Mouse (Mus musculus) hindbrain, embryonic 16.5 days (tissue): Measurements from ENCODE around the gene Plcxd3. TPM values are rescaled to one million over a fixed set of nuclear protein-coding genes. Genes with fewer than 3 reads are reported as not detected.

Source experiments
- ATAC-seq: fragments of 200-750 bp; cut with Nextera tagmentation; 2 replicates; pipeline ENCODE4 v1.8.0; 2017; ENCODE audit warnings: moderate TSS enrichment, moderate library complexity
- H3K27ac ChIP-seq: fragments of 300-500 bp; sonication (generic); 2 replicates; pipeline ENCODE4 v1.5.1; 2014; ENCODE audit warnings: low read depth, mild to moderate bottlenecking, control low read depth, low read length, moderate library complexity
- H3K27me3 ChIP-seq: fragments of 300-500 bp; sonication (generic); replicated peaks from 2 replicates; pipeline ENCODE4 v1.6.1; 2014; ENCODE audit warnings: low read length; ENCODE audit not compliant: control insufficient read depth, insufficient read depth
- H3K36me3 ChIP-seq: fragments of 300-500 bp; sonication (generic); 2 replicates; pipeline ENCODE4 v1.6.1; 2014; ENCODE audit warnings: mild to moderate bottlenecking, low read length, moderate library complexity, mixed read lengths; ENCODE audit not compliant: control insufficient read depth, insufficient read depth
- H3K4me1 ChIP-seq: fragments of 300-500 bp; sonication (generic); 2 replicates; pipeline ENCODE4 v1.6.1; 2014; ENCODE audit warnings: low read depth, low read length; ENCODE audit not compliant: control insufficient read depth, insufficient read depth
- H3K4me2 ChIP-seq: fragments of 300-500 bp; sonication (generic); 2 replicates; pipeline ENCODE4 v1.6.1; 2014; ENCODE audit warnings: mild to moderate bottlenecking, low read length, control low read depth, moderate library complexity
- H3K4me3 ChIP-seq: fragments of 300-500 bp; sonication (generic); 2 replicates; pipeline ENCODE4 v1.5.1; 2014; ENCODE audit warnings: mild to moderate bottlenecking, low read length, control low read depth, moderate library complexity
- H3K9ac ChIP-seq: fragments of 300-500 bp; sonication (generic); 2 replicates; pipeline ENCODE4 v1.6.1; 2014; ENCODE audit warnings: low read depth, mild to moderate bottlenecking, control low read depth, low read length, moderate library complexity
- H3K9me3 ChIP-seq: fragments of 300-500 bp; sonication (generic); 2 replicates; pipeline ENCODE4 v1.6.1; 2014; ENCODE audit warnings: mild to moderate bottlenecking, low read length, moderate library complexity; ENCODE audit not compliant: control insufficient read depth
- WGBS: fragments of 180-500 bp; shearing (Covaris S2); extraction: QIAGEN DNeasy Blood & Tissue Kit; methylation state at CpG from one replicate; pipeline ENCODE4 v1.1.7; 2014; 5-methylcytosine and 5-hydroxymethylcytosine counted together
- polyA plus RNA-seq: library from polyadenylated mRNA; unstranded; fragments of >200 nt; fragmentation: Nextera tagmentation; extraction: Ambion mirVana; gene quantifications from 2 replicates; pipeline ENCODE4 v1.2.1, GENCODE M21; 2015

Gene Plcxd3
- polyA plus RNA-seq = 86.5 and 99.7 TPM in 2 replicates

DNA sequence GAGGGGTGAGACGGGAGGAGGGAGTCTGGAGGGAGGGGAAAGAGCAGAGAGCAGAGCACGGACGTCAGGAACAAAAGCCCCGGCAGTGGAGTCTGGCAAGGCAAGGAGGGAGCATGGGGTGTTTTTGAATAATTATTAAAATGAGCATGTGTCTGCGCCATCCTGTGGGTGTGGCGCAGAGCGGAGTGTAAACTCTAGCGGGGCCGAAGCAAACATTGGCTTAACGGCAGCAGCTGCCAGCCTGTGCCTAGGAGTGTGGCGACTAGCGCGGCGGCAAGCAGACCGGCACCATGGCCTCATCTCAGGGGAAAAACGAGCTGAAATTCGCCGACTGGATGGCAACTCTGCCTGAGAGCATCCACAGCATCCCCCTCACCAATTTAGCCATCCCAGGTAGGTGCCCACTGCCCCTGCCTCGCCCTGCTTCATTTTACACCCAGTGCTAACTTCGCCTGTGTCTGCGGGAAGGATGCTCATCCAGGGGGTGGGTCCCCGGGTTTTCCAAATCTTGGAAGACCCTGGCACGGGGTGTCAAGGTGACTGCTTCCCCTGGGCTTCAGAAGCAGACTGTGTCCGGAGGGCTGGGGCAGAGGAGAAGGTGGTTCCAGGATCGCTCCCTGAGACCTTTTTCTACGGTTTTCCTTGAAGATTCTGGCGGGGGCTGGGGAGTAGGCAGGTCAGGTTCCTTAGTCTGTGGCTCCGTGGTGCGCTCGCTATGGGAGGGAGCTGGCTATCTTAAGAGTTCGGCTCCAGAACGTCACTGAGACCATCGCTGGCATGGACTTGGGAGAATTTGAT is at the start of gene Plcxd3:
Gene Plcxd3, plus strand, starts transcription at position 69 of the 798 bp plus-strand sequence.
- peak; percentile 91 for ATAC-seq
- peaks cover 6% of the 10 kb centered on the region for H3K4me1 ChIP-seq

DNA sequence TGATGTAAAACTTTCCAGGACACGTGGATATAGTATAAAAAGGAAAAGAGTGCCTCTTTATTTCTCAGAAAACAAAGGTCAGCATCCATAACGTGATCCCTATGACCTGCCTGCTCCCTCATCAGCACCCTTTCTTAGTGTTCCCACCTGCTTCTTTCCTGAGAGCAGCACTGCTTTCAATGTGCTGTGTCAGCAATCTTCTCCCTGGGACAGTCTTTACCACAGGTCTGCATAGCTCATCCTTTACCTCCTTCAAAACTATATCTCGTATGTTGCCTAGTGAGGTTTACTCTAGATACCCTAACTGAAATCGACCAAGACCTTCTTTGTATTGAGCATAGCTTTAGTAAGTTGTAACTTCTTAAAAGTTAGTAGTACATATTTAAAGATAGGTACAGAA is 43.4 kb upstream of the Plcxd3 start:
- no peaks in the 10 kb centered on the region for H3K4me1 ChIP-seq
- H3K9me3 ChIP-seq = no peaks in the 10 kb centered on the region
- no peaks in the 10 kb centered on the region for H3K36me3 ChIP-seq
- H3K27me3 ChIP-seq = no peaks in the 10 kb centered on the region
- H3K4me2 ChIP-seq = no peak overlapping the region
- H3K9ac ChIP-seq = no peak overlapping the region
- ATAC-seq = no peak
- H3K4me3 ChIP-seq = no peak overlapping the region
- H3K27ac ChIP-seq = no peak overlapping the region
- 72% methylated on average over 4 of the region's 4 CpGs for WGBS

More for the DNA sequence above, at the start of gene Plcxd3:
- Histone ChIP-seq H3K4me3 (peak within 1 kb of the TSS; percentile 60), H3K36me3 (no peaks in the 10 kb centered on the region), H3K4me2 (peak within 1 kb of the TSS; percentile 69), H3K27ac (peak within 1 kb of the TSS; percentile 74), H3K27me3 (no peaks in the 10 kb centered on the region), H3K9me3 (no peaks in the 10 kb centered on the region), H3K9ac (peak within 1 kb of the TSS; percentile 78)
- WGBS = 0% methylated on average over 33 of the region's 33 CpGs

DNA sequence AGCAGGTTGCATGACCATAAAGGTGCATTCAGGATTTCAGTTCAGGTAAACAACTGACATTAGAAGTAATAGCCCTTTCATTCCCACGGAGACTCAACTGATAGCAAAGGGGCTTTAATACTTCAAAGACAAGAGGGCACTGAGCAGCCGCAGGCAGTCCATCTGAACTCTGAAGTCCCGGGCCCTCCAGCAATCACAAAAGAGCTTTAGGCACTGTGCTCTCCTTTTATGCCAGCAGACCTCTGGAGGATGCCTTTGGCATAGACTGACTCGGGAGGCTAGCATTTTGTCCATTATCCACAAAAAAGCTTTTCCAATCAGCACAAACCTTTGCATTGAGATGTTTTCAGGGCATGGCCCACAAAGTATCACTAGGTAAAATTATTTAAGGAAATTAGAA is 33.7 kb upstream of the Plcxd3 start:
- Histone ChIP-seq H3K4me3 (no peak overlapping the region), H3K4me2 (no peak overlapping the region), H3K4me1 (no peaks in the 10 kb centered on the region), H3K36me3 (no peaks in the 10 kb centered on the region), H3K9me3 (no peaks in the 10 kb centered on the region), H3K27ac (no peak overlapping the region), H3K9ac (no peak overlapping the region), H3K27me3 (no peaks in the 10 kb centered on the region)
- WGBS = 20% methylated on average over 4 of the region's 4 CpGs
- ATAC-seq = no peak

DNA sequence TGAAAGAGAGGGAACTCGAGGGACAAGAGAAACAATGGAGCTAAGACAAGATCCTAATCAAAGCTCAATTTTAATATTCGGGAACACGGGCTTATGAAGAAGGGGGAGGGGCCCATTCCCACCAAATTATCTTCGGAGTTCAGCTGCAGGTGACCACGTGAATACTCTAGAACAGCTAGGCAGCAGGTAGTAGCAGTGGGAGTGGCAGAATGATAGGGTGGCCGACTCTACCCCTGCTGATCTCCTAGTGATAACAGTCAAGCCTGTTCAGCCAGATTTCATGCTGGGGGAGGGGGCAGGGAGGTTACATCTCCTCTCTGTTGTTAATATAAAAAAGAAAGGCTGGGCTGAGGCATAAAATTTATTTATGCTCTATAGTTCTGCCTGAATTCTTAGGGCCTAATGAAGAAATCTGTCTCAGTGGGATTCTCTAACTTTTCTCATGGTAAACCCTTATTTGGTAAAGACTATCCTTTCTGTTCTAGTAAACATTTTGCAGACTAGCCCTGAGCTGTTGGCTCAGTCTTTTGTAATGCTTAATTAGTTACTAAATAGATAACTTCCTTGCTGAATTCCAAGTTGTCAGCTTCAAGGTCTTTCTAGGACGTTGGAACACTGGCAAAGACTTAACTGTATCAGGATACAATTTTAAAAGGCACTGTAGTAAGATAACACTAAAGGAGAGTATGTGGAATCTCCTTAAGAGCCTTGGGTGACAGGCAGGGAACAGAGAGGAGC is 26.3 kb upstream of the Plcxd3 start:
- H3K27ac ChIP-seq = no peak overlapping the region
- H3K9me3 ChIP-seq = no peaks in the 10 kb centered on the region
- no peak for ATAC-seq
- WGBS = 25% methylated on average over 7 of the region's 7 CpGs
- no peak overlapping the region for H3K4me3 ChIP-seq
- no peak overlapping the region for H3K4me2 ChIP-seq
- no peaks in the 10 kb centered on the region; the same call in 1 of the 2 replicates for H3K4me1 ChIP-seq
- no peaks in the 10 kb centered on the region for H3K36me3 ChIP-seq
- H3K9ac ChIP-seq = no peak overlapping the region
- no peaks in the 10 kb centered on the region for H3K27me3 ChIP-seq

DNA sequence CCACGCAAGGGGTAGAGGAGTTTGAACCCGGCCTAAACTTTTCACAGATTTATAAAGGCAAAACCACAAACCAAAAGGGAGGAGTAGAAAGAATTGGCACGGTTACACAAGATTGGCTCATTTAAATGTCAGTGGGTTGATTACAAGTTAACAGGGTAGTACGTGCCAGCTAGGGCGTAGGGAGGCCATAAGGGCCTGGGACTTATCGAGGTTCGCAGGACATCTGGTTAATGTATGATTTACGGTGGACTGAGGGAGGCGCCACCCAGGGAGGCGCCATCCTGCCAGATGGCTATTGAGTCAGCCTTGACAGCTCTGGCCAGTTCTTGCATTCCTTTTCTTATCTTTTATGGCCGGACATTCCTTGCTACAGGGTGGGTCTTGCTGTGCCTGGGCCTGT is 18.9 kb upstream of the Plcxd3 start:
- Histone ChIP-seq H3K9ac (no peak overlapping the region), H3K4me1 (no peaks in the 10 kb centered on the region), H3K4me2 (no peak overlapping the region), H3K9me3 (no peaks in the 10 kb centered on the region; the same call in 1 of the 2 replicates), H3K27ac (no peak overlapping the region), H3K36me3 (no peaks in the 10 kb centered on the region), H3K27me3 (no peaks in the 10 kb centered on the region), H3K4me3 (no peak overlapping the region)
- 83% methylated on average over 11 of the region's 11 CpGs for WGBS
- ATAC-seq = no peak

DNA sequence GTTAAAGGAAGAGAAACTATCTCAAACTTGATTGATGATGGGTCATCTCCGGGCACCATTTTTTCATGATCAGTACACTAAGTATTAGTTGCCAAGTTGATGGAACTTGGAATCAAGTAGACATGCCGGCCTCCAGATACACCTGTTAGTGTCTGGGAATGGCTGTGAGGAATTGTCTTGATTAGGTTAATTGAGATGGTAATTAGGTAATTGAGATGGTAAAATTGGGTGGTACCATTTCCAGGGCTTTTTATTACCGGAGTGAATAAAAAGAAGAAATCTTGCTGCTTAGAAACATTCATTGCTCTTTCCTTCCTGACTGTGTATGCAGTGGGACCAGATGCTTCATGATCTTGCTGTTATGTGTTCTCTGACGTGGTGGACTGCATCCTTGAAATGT is 17.6 kb upstream of the Plcxd3 start:
- 79% methylated on average over 4 of the region's 4 CpGs for WGBS
- H3K27me3 ChIP-seq = no peaks in the 10 kb centered on the region
- H3K27ac ChIP-seq = no peak overlapping the region
- H3K4me1 ChIP-seq = no peaks in the 10 kb centered on the region
- no peak overlapping the region for H3K4me2 ChIP-seq
- no peak for ATAC-seq
- no peaks in the 10 kb centered on the region; the same call in 1 of the 2 replicates for H3K9me3 ChIP-seq
- H3K9ac ChIP-seq = no peak overlapping the region
- H3K4me3 ChIP-seq = no peak overlapping the region
- H3K36me3 ChIP-seq = no peaks in the 10 kb centered on the region

DNA sequence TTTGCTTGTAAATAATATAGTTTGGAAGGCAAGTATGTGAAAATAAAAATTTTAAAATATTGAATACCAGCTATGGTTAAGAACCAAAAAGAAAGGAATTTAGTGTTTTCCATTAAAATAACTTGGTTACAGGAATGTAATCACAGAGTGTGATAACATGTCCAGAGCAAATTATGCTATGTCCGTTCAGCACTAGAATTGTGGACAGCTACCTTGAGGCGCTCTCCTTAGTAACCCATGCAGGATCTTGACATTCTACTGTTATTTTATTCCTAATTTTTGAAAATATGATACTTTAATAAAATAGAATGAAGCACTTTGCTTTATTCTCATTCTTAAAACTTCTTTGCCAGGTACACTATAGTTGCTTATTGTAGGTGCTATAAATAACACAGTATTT is 7.5 kb upstream of the Plcxd3 start:
- H3K36me3 ChIP-seq = no peaks in the 10 kb centered on the region
- H3K27me3 ChIP-seq = no peaks in the 10 kb centered on the region
- no peaks in the 10 kb centered on the region for H3K4me1 ChIP-seq
- no peaks in the 10 kb centered on the region for H3K9me3 ChIP-seq
- 86% methylated on average over 2 of the region's 2 CpGs for WGBS
- H3K4me3 ChIP-seq = no peak overlapping the region
- H3K9ac ChIP-seq = no peak overlapping the region
- no peak for ATAC-seq
- H3K27ac ChIP-seq = no peak overlapping the region
- no peak overlapping the region for H3K4me2 ChIP-seq

DNA sequence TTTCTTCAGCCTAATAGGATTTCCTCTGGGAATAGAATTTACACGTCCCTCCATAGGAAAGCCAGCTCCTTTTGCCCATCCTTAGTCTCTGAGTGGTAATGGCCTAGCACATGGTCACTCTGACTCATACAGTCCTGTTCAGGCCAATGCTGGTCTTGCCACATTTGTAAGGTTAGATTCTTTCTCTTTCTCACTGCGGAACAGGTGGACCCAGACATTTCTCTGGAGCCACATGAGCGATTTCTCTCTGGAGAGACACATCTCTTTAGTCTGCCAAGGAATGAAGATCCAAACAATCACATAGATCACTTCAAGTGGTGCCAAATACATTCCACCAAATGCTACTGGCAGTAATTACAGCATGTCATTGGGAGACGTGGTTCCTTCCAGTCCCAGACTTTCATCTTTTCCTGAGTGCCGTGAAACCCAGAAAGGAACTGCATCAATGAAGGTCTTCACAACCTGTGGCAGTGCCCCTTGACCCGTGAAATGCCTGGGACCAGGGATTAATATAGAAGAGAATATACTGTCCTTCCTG is 769 bp upstream of the Plcxd3 start:
- no peaks in the 10 kb centered on the region for H3K36me3 ChIP-seq
- no peak overlapping the region for H3K9ac ChIP-seq
- no peak for ATAC-seq
- no peaks in the 10 kb centered on the region for H3K27me3 ChIP-seq
- no peaks in the 10 kb centered on the region for H3K9me3 ChIP-seq
- H3K4me2 ChIP-seq = peak overlapping the region; percentile 69
- peaks cover 6% of the 10 kb centered on the region for H3K4me1 ChIP-seq
- peak overlapping the region; percentile 60; the same call in 1 of the 2 replicates for H3K4me3 ChIP-seq
- H3K27ac ChIP-seq = no peak overlapping the region
- 50% methylated on average over 6 of the region's 6 CpGs for WGBS

DNA sequence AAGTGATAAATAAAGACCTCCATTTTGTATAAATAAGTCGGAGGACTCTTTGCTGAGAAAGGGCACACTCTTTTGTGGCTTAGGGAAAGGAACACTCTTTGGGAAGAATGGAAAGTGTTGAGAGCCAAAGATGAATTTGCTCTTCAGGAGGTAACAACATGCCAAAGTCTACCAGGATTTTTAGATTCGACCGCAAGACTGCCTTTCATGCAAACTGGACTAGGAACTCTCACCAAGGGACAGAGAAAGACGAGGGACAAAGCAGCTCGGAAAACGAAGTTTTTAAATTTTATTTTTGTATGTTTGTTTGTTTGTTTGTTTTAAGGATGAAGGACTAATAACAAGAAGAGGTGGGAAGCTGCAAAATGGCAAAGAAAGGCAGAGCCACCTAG is 264 bp upstream of the Plcxd3 start:
- H3K4me1 ChIP-seq = peaks cover 6% of the 10 kb centered on the region
- H3K27ac ChIP-seq = peak overlapping the region; percentile 74; the same call in 1 of the 2 replicates
- H3K9ac ChIP-seq = peak overlapping the region; percentile 78
- H3K9me3 ChIP-seq = no peaks in the 10 kb centered on the region
- H3K4me3 ChIP-seq = peak overlapping the region; percentile 60
- ATAC-seq = peak; percentile 11; the same call in 1 of the 2 replicates
- peak overlapping the region; percentile 69 for H3K4me2 ChIP-seq
- H3K27me3 ChIP-seq = no peaks in the 10 kb centered on the region
- WGBS = 10% methylated on average over 6 of the region's 6 CpGs
- H3K36me3 ChIP-seq = no peaks in the 10 kb centered on the region
